Mouse (Mus musculus) thymus, postnatal 25 days (tissue): ENCODE results near the gene Fam199x.

Source experiments
- DNase-seq: peaks from one replicate; pipeline ENCODE4 v3.0.0; 2022

Fam199x gene

GRCm38 (mm10) chrX:137049425-137050225, at the start of gene Fam199x:
TSS of gene Fam199x (plus strand) at chrX:137049594.
- DNase-seq: peak; percentile 64

- peak; percentile 42 for DNase-seq
Observed at GRCm38 (mm10) chrX:137015099-137015709, 34.2 kb upstream of the Fam199x start.

- DNase-seq: no peak
Observed at GRCm38 (mm10) chrX:137017668-137018067, 31.7 kb upstream of the Fam199x start.

- peak; percentile 49 for DNase-seq
Observed at GRCm38 (mm10) chrX:137019310-137019709, 30.1 kb upstream of the Fam199x start.

- no peak for DNase-seq
Observed at GRCm38 (mm10) chrX:137030916-137031315, 18.5 kb upstream of the Fam199x start.

GRCm38 (mm10) chrX:137031726-137032125, 17.7 kb upstream of the Fam199x start:
- no peak for DNase-seq

- DNase-seq: no peak
Observed at GRCm38 (mm10) chrX:137034322-137034721, 15.1 kb upstream of the Fam199x start.

GRCm38 (mm10) chrX:137037470-137037999, 11.9 kb upstream of the Fam199x start:
- DNase-seq: no peak

GRCm38 (mm10) chrX:137038000-137038483, 11.4 kb upstream of the Fam199x start, which contains the start of gene Slc25a53:
TSS of gene Slc25a53 (minus strand) at chrX:137038302.
- peak; percentile 81 for DNase-seq

- DNase-seq: no peak
Observed at GRCm38 (mm10) chrX:137038502-137038901, 10.9 kb upstream of the Fam199x start.

GRCm38 (mm10) chrX:137049060-137049424, 352 bp upstream of the Fam199x start:
- no peak for DNase-seq

- DNase-seq: no peak
Observed at GRCm38 (mm10) chrX:137063202-137063601, 13.8 kb downstream of the Fam199x start.

GRCm38 (mm10) chrX:137104531-137104930, 55.1 kb downstream of the Fam199x start:
- DNase-seq: no peak

GRCm38 (mm10) chrX:137106498-137106897, 57.1 kb downstream of the Fam199x start:
- no peak for DNase-seq

- DNase-seq: peak; percentile 68
Observed at GRCm38 (mm10) chrX:137118097-137118746, 68.8 kb downstream of the Fam199x start.

GRCm38 (mm10) chrX:137119675-137120423, 70.5 kb downstream of the Fam199x start:
- DNase-seq: no peak

GRCm38 (mm10) chrX:137121718-137122117, 72.3 kb downstream of the Fam199x start, which contains the start of gene Esx1:
TSS of gene Esx1 (minus strand) at chrX:137122083.
- DNase-seq: no peak

GRCm38 (mm10) chrX:137127542-137127941, 78.1 kb downstream of the Fam199x start:
- DNase-seq: no peak
